Mouse (Mus musculus): ENCODE measurements around the gene BC049352. TPM values are rescaled to one million over a fixed set of nuclear protein-coding genes. Genes with fewer than 3 reads are reported as not detected.
A peak's percentile ranks its signal among the peaks of the same experiment; 100 is the strongest.

BC049352 gene
- polyA plus RNA-seq, 1 experiment from 2014 or later = not detected

DNA sequence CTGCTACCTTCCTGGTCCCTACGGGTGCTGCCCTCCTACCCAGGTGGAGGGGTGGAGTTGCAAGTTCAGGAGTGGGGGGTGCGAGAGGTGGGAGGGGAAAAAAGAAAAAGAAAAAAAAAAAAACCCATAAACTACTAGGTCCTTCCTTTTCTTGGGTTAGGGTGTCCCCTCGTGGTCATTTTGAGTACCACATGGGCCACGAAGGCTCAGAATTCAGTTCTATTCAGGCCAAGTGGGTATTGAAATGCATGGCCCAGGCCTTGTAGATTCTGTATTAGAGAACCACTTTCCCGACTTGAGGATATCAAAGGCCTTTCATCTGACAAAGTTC, 35.6 kb upstream of the BC049352 start:
- WGBS = 2% methylated on average over 5 of the region's 5 CpGs
- Histone ChIP-seq H3K4me3 (ENCODE audit: low read depth, low read length) (peak overlapping the region; percentile 36), H3K4me2 (peak overlapping the region; percentile 63), H3K27me3 (ENCODE audit: control insufficient read depth, insufficient read depth, low read length) (peaks cover 21% of the 10 kb centered on the region), H3K9me3 (ENCODE audit: control insufficient read depth, low read length) (no peaks in the 10 kb centered on the region), H3K9ac (ENCODE audit: low read length) (peak overlapping the region; percentile 31; the same call in 1 of the 2 replicates), H3K27ac (ENCODE audit: low read depth, low read length) (no peak overlapping the region), H3K4me1 (ENCODE audit: control insufficient read depth, insufficient read depth, low read length) (peaks cover 6% of the 10 kb centered on the region; the same call in 1 of the 2 replicates), H3K36me3 (ENCODE audit: control insufficient read depth, insufficient read depth, low read length) (no peaks in the 10 kb centered on the region)
- ATAC-seq (ENCODE audit: low FRiP score) = 0 out of 2 replicates have a peak, but pooled peaks have one; percentile 4
- DNase-seq (ENCODE audit: low spot score, missing footprints) = peak; percentile 97

DNA sequence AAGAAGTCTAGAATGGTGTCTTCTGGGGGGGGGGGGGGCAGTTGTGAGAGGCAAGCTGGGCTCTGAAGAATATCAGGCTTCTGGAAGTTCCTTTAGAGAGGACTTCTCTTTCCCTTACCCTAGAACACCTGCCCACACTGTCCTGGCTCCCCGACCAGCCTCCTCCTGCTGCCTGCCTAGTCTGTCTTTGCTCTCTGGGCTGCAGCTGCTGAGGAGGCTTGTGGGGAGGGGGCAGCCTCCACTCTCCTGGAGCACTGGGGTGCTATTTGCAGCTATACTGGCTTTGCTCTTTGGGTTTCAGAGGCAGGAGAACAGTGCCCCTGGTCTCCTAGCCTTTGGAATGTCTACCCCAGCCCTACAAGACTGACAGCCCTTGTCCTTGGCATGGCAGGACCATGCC, 30.9 kb upstream of the BC049352 start:
- WGBS = 73% methylated on average over 1 of the region's 1 CpGs
- H3K9ac ChIP-seq (ENCODE audit: low read length) = no peak overlapping the region

DNA sequence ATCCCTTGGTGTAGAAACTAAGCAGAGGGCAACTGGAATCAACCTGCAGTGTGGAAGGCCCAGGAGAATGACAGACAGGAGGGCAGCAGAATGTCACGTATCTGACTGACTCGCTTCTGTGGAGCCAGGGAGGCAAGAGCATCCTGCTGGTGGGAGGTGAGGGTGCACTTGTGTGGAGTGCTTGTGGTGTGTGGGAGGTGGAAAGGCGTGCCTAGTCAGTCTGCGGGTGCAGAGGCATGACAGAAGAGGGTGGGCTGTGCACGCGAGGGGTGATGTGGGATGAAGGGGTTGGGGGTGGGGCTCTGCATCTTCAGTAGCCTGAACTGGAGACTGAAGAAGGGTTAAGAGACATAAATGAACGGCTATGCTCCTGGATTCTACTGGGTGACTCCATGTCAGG, 28.4 kb upstream of the BC049352 start:
- H3K27me3 ChIP-seq (ENCODE audit: control insufficient read depth, insufficient read depth, low read length) = no peaks in the 10 kb centered on the region
- H3K9me3 ChIP-seq (ENCODE audit: control insufficient read depth, low read length) = no peaks in the 10 kb centered on the region
- no peaks in the 10 kb centered on the region for H3K36me3 ChIP-seq (ENCODE audit: control insufficient read depth, insufficient read depth, low read length)
- ATAC-seq (ENCODE audit: low FRiP score) = no peak
- no peak overlapping the region for H3K4me2 ChIP-seq
- no peak overlapping the region for H3K9ac ChIP-seq (ENCODE audit: low read length)
- no peak overlapping the region for H3K27ac ChIP-seq (ENCODE audit: low read depth, low read length)
- no peak overlapping the region for H3K4me3 ChIP-seq (ENCODE audit: low read depth, low read length)
- no peaks in the 10 kb centered on the region for H3K4me1 ChIP-seq (ENCODE audit: control insufficient read depth, insufficient read depth, low read length)
- 75% methylated on average over 7 of the region's 7 CpGs for WGBS
- no peak for DNase-seq (ENCODE audit: low spot score, missing footprints)

More for the DNA sequence above, 30.9 kb upstream of the BC049352 start:
- peaks cover 1% of the 10 kb centered on the region; the same call in 1 of the 2 replicates for H3K4me1 ChIP-seq (ENCODE audit: control insufficient read depth, insufficient read depth, low read length)
- ATAC-seq (ENCODE audit: low FRiP score) = no peak
- DNase-seq (ENCODE audit: low spot score, missing footprints) = no peak
- H3K27ac ChIP-seq (ENCODE audit: low read depth, low read length) = no peak overlapping the region
- H3K4me2 ChIP-seq = no peak overlapping the region
- peaks cover 1% of the 10 kb centered on the region; the same call in 1 of the 2 replicates for H3K27me3 ChIP-seq (ENCODE audit: control insufficient read depth, insufficient read depth, low read length)
- H3K36me3 ChIP-seq (ENCODE audit: control insufficient read depth, insufficient read depth, low read length) = no peaks in the 10 kb centered on the region
- H3K9me3 ChIP-seq (ENCODE audit: control insufficient read depth, low read length) = no peaks in the 10 kb centered on the region
- H3K4me3 ChIP-seq (ENCODE audit: low read depth, low read length) = no peak overlapping the region

DNA sequence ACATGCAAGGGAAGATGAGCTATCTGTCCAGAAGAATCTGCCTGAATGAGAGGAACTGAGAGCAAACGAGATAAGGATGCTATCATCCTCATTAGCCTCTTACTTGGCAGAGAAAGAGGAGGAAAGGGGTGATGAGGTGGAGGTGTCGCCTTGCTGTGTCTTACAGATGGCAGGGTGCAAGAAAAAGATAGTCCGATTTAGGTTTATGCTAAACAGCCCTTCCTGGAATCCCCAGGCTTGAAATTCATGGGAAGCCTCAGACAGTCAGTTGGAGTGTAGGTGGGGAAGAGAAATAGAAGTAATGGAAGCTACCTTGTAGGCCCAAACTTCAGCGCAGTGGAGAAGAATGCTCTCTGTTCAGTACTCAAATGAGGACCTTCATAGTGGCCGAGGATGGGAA, 13.9 kb upstream of the BC049352 start:
- DNase-seq (ENCODE audit: low spot score, missing footprints) (no peak), ATAC-seq (ENCODE audit: low FRiP score) (no peak)
- WGBS = 82% methylated on average over 5 of the region's 5 CpGs
- Histone ChIP-seq H3K9me3 (ENCODE audit: control insufficient read depth, low read length) (no peaks in the 10 kb centered on the region), H3K9ac (ENCODE audit: low read length) (no peak overlapping the region), H3K4me1 (ENCODE audit: control insufficient read depth, insufficient read depth, low read length) (no peaks in the 10 kb centered on the region), H3K4me3 (ENCODE audit: low read depth, low read length) (no peak overlapping the region), H3K4me2 (no peak overlapping the region), H3K27ac (ENCODE audit: low read depth, low read length) (no peak overlapping the region), H3K36me3 (ENCODE audit: control insufficient read depth, insufficient read depth, low read length) (no peaks in the 10 kb centered on the region), H3K27me3 (ENCODE audit: control insufficient read depth, insufficient read depth, low read length) (no peaks in the 10 kb centered on the region)

DNA sequence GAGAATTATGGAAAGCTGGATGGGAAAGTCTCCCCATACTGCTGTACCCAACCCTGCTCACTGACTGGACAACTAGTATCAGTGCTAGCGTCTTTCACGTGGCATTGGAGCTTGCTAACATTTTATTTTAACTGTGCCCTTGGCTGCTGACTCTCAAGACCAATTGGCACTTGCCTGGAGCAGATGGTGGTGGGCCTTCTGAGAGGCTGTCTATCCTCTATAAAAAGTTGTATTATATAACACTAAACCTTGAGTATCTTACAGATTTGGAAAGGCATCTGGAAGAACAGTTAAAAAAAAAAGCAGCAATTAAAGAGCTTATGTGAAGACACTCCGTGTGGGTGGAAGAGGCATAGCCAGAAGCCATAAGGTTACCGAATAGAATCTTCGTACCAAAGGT, 11.7 kb upstream of the BC049352 start:
- Histone ChIP-seq H3K9ac (ENCODE audit: low read length) (no peak overlapping the region), H3K4me1 (ENCODE audit: control insufficient read depth, insufficient read depth, low read length) (no peaks in the 10 kb centered on the region), H3K4me2 (no peak overlapping the region), H3K4me3 (ENCODE audit: low read depth, low read length) (no peak overlapping the region), H3K27ac (ENCODE audit: low read depth, low read length) (no peak overlapping the region), H3K9me3 (ENCODE audit: control insufficient read depth, low read length) (no peaks in the 10 kb centered on the region), H3K36me3 (ENCODE audit: control insufficient read depth, insufficient read depth, low read length) (no peaks in the 10 kb centered on the region), H3K27me3 (ENCODE audit: control insufficient read depth, insufficient read depth, low read length) (no peaks in the 10 kb centered on the region)
- DNase-seq (ENCODE audit: low spot score, missing footprints) (no peak), ATAC-seq (ENCODE audit: low FRiP score) (no peak)
- WGBS = 86% methylated on average over 5 of the region's 5 CpGs

DNA sequence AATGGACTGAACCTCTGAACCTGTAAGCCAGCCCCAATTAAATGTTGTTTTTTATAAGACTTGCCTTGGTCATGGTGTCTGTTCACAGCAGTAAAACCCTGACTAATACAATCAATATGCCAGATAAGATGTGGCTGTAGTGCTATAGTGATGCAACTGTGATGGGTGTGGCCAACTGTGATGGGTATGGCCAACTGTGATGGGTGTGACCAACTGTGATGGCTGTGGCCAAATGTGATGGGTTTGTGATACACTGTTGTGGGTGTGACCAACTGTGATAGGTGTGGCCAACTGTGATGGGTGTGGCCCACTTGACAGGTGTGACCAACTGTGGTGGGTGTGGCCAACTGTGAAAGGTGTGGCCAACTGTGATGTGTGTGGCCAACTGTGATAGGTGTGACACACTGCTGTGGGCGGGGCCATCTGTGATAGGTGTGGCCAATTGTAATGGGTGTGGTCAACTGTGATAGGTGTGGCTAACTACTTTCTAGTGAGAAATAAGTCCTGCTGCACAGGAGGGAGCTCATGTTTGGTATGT, 10.7 kb upstream of the BC049352 start:
- Histone ChIP-seq H3K4me2 (no peak overlapping the region), H3K36me3 (ENCODE audit: control insufficient read depth, insufficient read depth, low read length) (no peaks in the 10 kb centered on the region), H3K9ac (ENCODE audit: low read length) (no peak overlapping the region), H3K27ac (ENCODE audit: low read depth, low read length) (no peak overlapping the region), H3K9me3 (ENCODE audit: control insufficient read depth, low read length) (no peaks in the 10 kb centered on the region), H3K4me3 (ENCODE audit: low read depth, low read length) (no peak overlapping the region), H3K4me1 (ENCODE audit: control insufficient read depth, insufficient read depth, low read length) (no peaks in the 10 kb centered on the region), H3K27me3 (ENCODE audit: control insufficient read depth, insufficient read depth, low read length) (no peaks in the 10 kb centered on the region)
- DNase-seq (ENCODE audit: low spot score, missing footprints) (no peak), ATAC-seq (ENCODE audit: low FRiP score) (no peak)
- WGBS = 81% methylated on average over 1 of the region's 1 CpGs

DNA sequence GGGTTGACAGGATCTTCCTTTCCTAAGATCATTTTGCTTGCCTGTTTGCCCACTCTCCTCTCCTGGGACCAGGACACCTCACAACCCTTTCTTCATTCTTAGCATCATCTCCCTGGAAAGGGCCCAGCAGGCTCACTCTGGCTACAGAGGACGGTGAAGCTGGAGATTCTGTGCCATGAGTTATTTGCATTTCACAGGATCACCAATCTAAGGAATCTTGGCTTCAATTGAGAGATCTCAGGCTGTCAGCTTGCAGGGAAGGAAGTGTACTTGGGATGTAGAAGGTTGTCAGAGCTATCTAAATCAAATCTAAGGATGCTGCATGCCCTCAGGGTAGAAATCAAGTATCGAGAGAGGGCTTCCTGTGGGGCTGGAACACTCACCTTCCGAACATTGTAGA, 8.3 kb upstream of the BC049352 start:
- no peak overlapping the region for H3K9ac ChIP-seq (ENCODE audit: low read length)
- WGBS = 69% methylated on average over 3 of the region's 3 CpGs
- H3K27ac ChIP-seq (ENCODE audit: low read depth, low read length) = no peak overlapping the region
- H3K4me3 ChIP-seq (ENCODE audit: low read depth, low read length) = no peak overlapping the region
- no peak overlapping the region for H3K4me2 ChIP-seq
- H3K4me1 ChIP-seq (ENCODE audit: control insufficient read depth, insufficient read depth, low read length) = no peaks in the 10 kb centered on the region
- DNase-seq (ENCODE audit: low spot score, missing footprints) (no peak), ATAC-seq (ENCODE audit: low FRiP score) (no peak)
- H3K9me3 ChIP-seq (ENCODE audit: control insufficient read depth, low read length) = no peaks in the 10 kb centered on the region
- no peaks in the 10 kb centered on the region for H3K27me3 ChIP-seq (ENCODE audit: control insufficient read depth, insufficient read depth, low read length)
- no peaks in the 10 kb centered on the region for H3K36me3 ChIP-seq (ENCODE audit: control insufficient read depth, insufficient read depth, low read length)

DNA sequence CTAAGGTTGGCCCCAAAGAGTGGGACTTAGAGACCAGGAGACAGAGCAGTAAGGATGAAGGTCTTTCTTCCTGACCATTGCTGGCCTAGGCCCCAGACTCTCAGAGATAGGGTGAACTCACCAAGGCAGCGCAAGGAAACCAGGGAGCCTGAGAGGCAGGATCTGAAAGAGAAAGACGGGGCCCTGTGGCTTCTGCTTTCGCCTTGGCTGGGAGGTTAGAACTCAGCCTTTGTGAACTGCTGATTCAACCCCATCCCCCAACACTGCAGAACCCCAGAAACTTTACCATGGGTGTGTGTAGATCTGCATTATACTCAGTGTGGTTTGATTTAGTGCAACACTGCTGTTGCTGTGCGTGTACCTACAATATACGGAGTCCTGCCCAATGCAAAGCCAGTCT, 2.5 kb upstream of the BC049352 start:
- H3K27ac ChIP-seq (ENCODE audit: low read depth, low read length) = no peak overlapping the region
- H3K36me3 ChIP-seq (ENCODE audit: control insufficient read depth, insufficient read depth, low read length) = no peaks in the 10 kb centered on the region
- WGBS = 84% methylated on average over 5 of the region's 5 CpGs
- no peaks in the 10 kb centered on the region for H3K9me3 ChIP-seq (ENCODE audit: control insufficient read depth, low read length)
- H3K4me2 ChIP-seq = no peak overlapping the region
- H3K27me3 ChIP-seq (ENCODE audit: control insufficient read depth, insufficient read depth, low read length) = no peaks in the 10 kb centered on the region
- no peaks in the 10 kb centered on the region for H3K4me1 ChIP-seq (ENCODE audit: control insufficient read depth, insufficient read depth, low read length)
- H3K4me3 ChIP-seq (ENCODE audit: low read depth, low read length) = no peak overlapping the region
- DNase-seq (ENCODE audit: low spot score, missing footprints) (no peak), ATAC-seq (ENCODE audit: low FRiP score) (no peak)
- H3K9ac ChIP-seq (ENCODE audit: low read length) = no peak overlapping the region

DNA sequence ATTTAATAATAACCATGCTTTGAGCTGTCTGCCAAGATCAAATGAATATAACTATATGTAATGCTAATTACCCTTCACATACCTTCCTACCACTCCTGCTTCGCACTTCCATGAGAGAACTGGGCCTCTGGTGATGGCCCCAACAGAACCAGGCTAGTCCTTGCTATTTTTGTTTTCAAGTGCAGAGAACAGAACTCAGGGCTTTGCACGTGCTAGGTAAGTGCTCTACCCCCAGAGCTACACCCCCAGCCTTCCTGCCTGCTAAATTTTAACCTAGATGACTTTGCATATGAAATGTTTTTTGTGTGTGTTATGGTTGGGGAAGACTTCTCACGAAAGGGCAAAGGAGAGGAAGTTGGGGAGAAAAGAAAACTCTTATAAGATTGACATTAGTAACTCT, 714 bp downstream of the BC049352 start:
- ATAC-seq (ENCODE audit: low FRiP score) (no peak), DNase-seq (ENCODE audit: low spot score, missing footprints) (no peak)
- Histone ChIP-seq H3K4me1 (ENCODE audit: control insufficient read depth, insufficient read depth, low read length) (no peaks in the 10 kb centered on the region), H3K27me3 (ENCODE audit: control insufficient read depth, insufficient read depth, low read length) (no peaks in the 10 kb centered on the region), H3K27ac (ENCODE audit: low read depth, low read length) (no peak overlapping the region), H3K9me3 (ENCODE audit: control insufficient read depth, low read length) (no peaks in the 10 kb centered on the region), H3K9ac (ENCODE audit: low read length) (no peak overlapping the region), H3K4me2 (no peak overlapping the region), H3K4me3 (ENCODE audit: low read depth, low read length) (no peak overlapping the region), H3K36me3 (ENCODE audit: control insufficient read depth, insufficient read depth, low read length) (no peaks in the 10 kb centered on the region)
- 67% methylated on average over 3 of the region's 3 CpGs for WGBS

DNA sequence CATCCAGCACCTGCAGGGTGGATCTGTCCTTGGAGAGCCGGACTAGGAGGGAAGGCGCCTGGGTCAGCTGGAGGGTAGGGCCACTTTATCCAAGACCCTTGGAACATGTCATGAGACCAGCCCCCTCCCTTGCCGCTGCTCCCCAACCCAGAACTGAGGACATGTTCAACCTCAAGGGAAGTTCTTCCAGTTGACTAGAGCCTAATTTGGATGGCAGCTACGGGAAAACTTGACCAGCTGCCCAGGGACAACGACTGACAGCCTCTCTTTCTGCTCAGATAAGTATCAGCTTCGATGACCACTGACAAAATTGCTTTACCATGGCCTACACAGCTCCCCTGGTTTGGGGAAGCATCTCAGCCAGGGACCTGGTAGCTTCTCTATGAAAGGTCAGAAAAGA, 1.5 kb downstream of the BC049352 start:
- 92% methylated on average over 6 of the region's 6 CpGs for WGBS
- no peaks in the 10 kb centered on the region for H3K9me3 ChIP-seq (ENCODE audit: control insufficient read depth, low read length)
- no peak overlapping the region for H3K9ac ChIP-seq (ENCODE audit: low read length)
- H3K4me1 ChIP-seq (ENCODE audit: control insufficient read depth, insufficient read depth, low read length) = no peaks in the 10 kb centered on the region
- no peaks in the 10 kb centered on the region for H3K27me3 ChIP-seq (ENCODE audit: control insufficient read depth, insufficient read depth, low read length)
- DNase-seq (ENCODE audit: low spot score, missing footprints) = no peak
- no peak overlapping the region for H3K4me3 ChIP-seq (ENCODE audit: low read depth, low read length)
- H3K27ac ChIP-seq (ENCODE audit: low read depth, low read length) = no peak overlapping the region
- no peak for ATAC-seq (ENCODE audit: low FRiP score)
- H3K4me2 ChIP-seq = no peak overlapping the region
- H3K36me3 ChIP-seq (ENCODE audit: control insufficient read depth, insufficient read depth, low read length) = no peaks in the 10 kb centered on the region

Measured in midbrain, embryonic 11.5 days (tissue).